14 mouse cellular contexts compared by ENCODE assay signal in the genomic region with DNA sequence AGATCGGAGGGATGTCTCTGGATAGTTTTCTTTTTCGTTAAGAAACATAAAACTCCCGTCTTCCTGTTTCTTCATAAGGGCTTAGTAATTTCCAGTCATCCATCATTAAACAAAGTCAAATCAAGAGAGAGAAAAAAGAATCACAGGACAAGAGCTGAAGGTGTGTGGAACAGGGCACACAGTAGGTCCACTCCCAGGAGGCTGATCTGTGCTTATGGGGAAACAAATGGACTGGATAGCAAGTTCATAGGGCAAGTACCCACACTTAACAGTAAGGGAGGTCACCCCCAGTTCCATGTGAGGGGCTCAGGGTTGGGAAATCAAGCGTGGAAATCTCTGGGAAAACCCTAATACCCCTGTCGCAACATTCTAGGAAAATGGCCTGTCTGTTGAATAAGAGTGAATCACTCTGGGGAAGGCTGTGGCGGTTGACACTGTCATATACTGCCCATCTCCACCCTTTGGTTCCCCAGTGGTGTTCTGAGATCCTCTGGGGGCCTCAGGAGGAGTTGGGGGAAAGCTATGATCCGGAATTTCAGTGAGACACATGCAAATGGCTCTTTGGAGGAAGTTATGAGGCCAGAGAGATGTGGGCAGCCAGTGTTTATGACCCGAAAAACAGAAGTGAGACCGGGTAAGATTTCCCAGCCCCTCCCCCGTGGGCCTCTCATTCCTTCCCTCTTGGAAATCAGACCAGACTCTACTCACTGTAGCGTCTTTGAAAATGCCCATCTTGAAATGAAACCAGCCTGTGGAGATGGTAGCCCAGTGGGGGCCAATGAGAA. TPM values are rescaled to one million over a fixed set of nuclear protein-coding genes. Genes with fewer than 3 reads are reported as not detected.
DNase-seq lines count a peak whose midpoint lies in the region; ATAC-seq lines count a peak whose summit lies in the region.
"Had no signal": no experiment of that assay in that cellular context is flagged by ENCODE, and none has a peak within 500 bp of the region (broad histone marks: within the 10 kb centered on the region; RNA-seq: fewer than 3 reads in every experiment).

No protein-coding gene starts in this region.

- ATAC-seq in heart, embryonic 11.5 days (replicated peaks; ENCODE audit: insufficient number of reproducible peaks, low FRiP score, low TSS enrichment) = no peak

- DNase-seq in heart, adult 8-10 months (ENCODE audit: low spot score) = peak; percentile 55
- peak; percentile 70 for DNase-seq in spleen, adult 18-20 months
- DNase-seq in spleen, adult 12 weeks (ENCODE audit: low spot score) = no peak
- DNase-seq in adrenal gland, postnatal 14 days = no peak
- DNase-seq in cerebellum, adult 18-20 months = no peak
- no peak for DNase-seq in testis, postnatal 10 days (ENCODE audit: low spot score)
- DNase-seq: gastrocnemius, postnatal 36 days; heart, postnatal 36 days; left cerebral cortex, postnatal 4 days had no signal

- H3K27me3 ChIP-seq in heart, embryonic 11.5 days (ENCODE audit: control insufficient read depth, insufficient read depth, low read length) = peaks cover 6% of the 10 kb centered on the region; the same call in 1 of the 2 replicates
- H3K27me3 ChIP-seq in megakaryocyte, embryonic 14.5 days (replicated peaks) = peaks cover 17% of the 10 kb centered on the region

- peaks cover 14% of the 10 kb centered on the region for H3K4me1 ChIP-seq in heart, embryonic 11.5 days (ENCODE audit: control insufficient read depth, insufficient read depth, low read length)
- H3K4me1 ChIP-seq in megakaryocyte, embryonic 14.5 days = peaks cover 75% of the 10 kb centered on the region

- WGBS in heart, embryonic 11.5 days (ENCODE audit: insufficient replicate concordance) = 72% methylated on average over 11 of the region's 11 CpGs

- H3K27ac ChIP-seq in heart, embryonic 11.5 days (ENCODE audit: low read depth, low read length) = no peak overlapping the region
- H3K27ac ChIP-seq: embryonic facial prominence, embryonic 10.5 days; forebrain, embryonic 12.5 days; midbrain, embryonic 12.5 days had no signal

- H3K9me3 ChIP-seq in heart, embryonic 11.5 days (replicated peaks; ENCODE audit: control insufficient read depth, low read length) = no peaks in the 10 kb centered on the region
- H3K9me3 ChIP-seq in megakaryocyte, embryonic 14.5 days = peaks cover 3% of the 10 kb centered on the region; the same call in 1 of the 2 replicates
- H3K9me3 ChIP-seq: embryonic facial prominence, embryonic 10.5 days; forebrain, embryonic 12.5 days; midbrain, embryonic 12.5 days had no signal

- no peaks in the 10 kb centered on the region for H3K36me3 ChIP-seq in heart, embryonic 11.5 days (ENCODE audit: control insufficient read depth, insufficient read depth, low read length)
- no peaks in the 10 kb centered on the region for H3K36me3 ChIP-seq in megakaryocyte, embryonic 14.5 days (replicated peaks; ENCODE audit: low read length)
- H3K36me3 ChIP-seq: embryonic facial prominence, embryonic 10.5 days; forebrain, embryonic 12.5 days; midbrain, embryonic 12.5 days had no signal

- H3K4me2 ChIP-seq in heart, embryonic 11.5 days = no peak overlapping the region
- H3K4me2 ChIP-seq: forebrain, embryonic 12.5 days; midbrain, embryonic 12.5 days had no signal

- H3K4me3 ChIP-seq in heart, embryonic 11.5 days (ENCODE audit: low read depth, low read length) = no peak overlapping the region
- peak overlapping the region; percentile 39 for H3K4me3 ChIP-seq in megakaryocyte, embryonic 14.5 days (replicated peaks)
- H3K4me3 ChIP-seq: embryonic facial prominence, embryonic 10.5 days; forebrain, embryonic 12.5 days; midbrain, embryonic 12.5 days had no signal

- H3K9ac ChIP-seq in heart, embryonic 11.5 days (ENCODE audit: low read depth, low read length) = no peak overlapping the region
- H3K9ac ChIP-seq: forebrain, embryonic 12.5 days; midbrain, embryonic 12.5 days had no signal

RNA-seq across cellular contexts. Expression of gene Socs3, which starts 23.5 kb away (rescaled TPM):
- total RNA-seq in heart, adult 8-10 months (2022) = 1 to 10 TPM; 3.8 to 6.2 (median 4.7) TPM
- 3.6 and 4.5 TPM in 2 replicates for polyA plus RNA-seq in heart, embryonic 11.5 days (2014; fragmentation: Nextera tagmentation; extraction: Ambion mirVana)
- polyA plus RNA-seq in megakaryocyte, embryonic 14.5 days (2012; ENCODE audit: insufficient read depth, low replicate concordance) = 54.8 and 75.2 TPM in 2 replicates
- 4.8 and 6.5 TPM in 2 replicates for total RNA-seq in adrenal gland, postnatal 14 days (2021)

RNA-seq across cellular contexts. Expression of gene Pgs1, which starts 39.7 kb away (rescaled TPM):
- 10 to 100 TPM; 16.4 to 20.6 (median 19.2) TPM for total RNA-seq in heart, adult 8-10 months (2022)
- 26.5 and 27.4 TPM in 2 replicates for polyA plus RNA-seq in heart, embryonic 11.5 days (2014; fragmentation: Nextera tagmentation; extraction: Ambion mirVana)
- 16.0 and 43.0 TPM in 2 replicates for polyA plus RNA-seq in megakaryocyte, embryonic 14.5 days (2012; ENCODE audit: insufficient read depth, low replicate concordance)
- total RNA-seq in adrenal gland, postnatal 14 days (2021) = 32.9 and 39.2 TPM in 2 replicates

Comparison
In these comparisons a context has a peak if more than half of its experiments do, and no peak if none do; other contexts are left out.
1. DNase-seq: peak in heart, adult 8-10 months (single experiment) and spleen, adult 18-20 months (2 of 2); none in spleen, adult 12 weeks (single experiment), adrenal gland, postnatal 14 days (single experiment), cerebellum, adult 18-20 months (0 of 2) and testis, postnatal 10 days (single experiment).